Mouse (Mus musculus) CD4-positive helper T cell, adult 2 months (primary cell): Measurements from ENCODE around the gene Spata21.
A peak's percentile ranks its signal among the peaks of the same experiment; 100 is the strongest.

Experiments
- DNase-seq: peaks from one replicate; pipeline ENCODE4 v3.0.0-alpha.2; 2012; ENCODE audit warnings: low read depth, missing footprints, low spot score

Spata21 gene

GRCm38 (mm10) chr4:141076761-141077506, 11.2 kb upstream of the Spata21 start:
- DNase-seq, result peak; percentile 18

- peak; percentile 95 for DNase-seq
These were observed 10.2 kb upstream of the Spata21 start, which contains the start of gene Necap2 for GRCm38 (mm10) chr4:141077681-141078509. TSS of gene Necap2 (minus strand) at chr4:141078357.

DNA sequence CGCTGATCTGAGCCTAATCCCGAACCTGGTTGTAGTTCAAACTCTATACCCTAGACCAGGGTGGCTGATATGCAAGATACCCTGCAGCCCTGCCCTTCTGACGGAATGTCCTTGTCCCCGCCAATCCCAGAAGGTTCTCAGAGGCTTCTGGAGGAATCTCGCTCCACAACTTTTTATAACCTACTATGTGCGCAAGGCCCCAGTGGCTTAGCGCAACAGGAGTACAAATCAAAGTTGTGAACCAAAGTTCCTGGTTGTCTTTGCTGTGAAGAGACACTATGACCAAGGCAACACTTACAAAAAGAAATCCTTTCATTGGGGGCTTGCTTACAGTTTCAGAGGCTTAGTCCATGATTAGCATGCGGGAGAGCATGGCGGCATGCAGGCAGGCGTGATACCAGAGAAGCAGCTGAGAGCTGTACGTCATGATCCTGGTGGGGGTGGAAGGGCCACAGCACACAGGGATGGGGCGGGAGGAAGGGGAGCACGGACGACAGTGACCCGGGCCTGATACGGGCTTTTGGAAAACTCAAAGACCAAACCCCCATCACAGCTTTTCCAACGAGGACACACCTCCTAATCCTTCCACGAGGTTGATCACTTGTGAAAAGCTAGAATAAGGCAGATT, 9.5 kb upstream of the Spata21 start:
- peak; percentile 15 for DNase-seq

GRCm38 (mm10) chr4:141086862-141087261, 1.3 kb upstream of the Spata21 start:
- DNase-seq, result no peak

GRCm38 (mm10) chr4:141088714-141089113, 581 bp downstream of the Spata21 start:
- DNase-seq, result no peak

- no peak for DNase-seq
These were observed 6.9 kb downstream of the Spata21 start for GRCm38 (mm10) chr4:141095016-141095415.

DNA sequence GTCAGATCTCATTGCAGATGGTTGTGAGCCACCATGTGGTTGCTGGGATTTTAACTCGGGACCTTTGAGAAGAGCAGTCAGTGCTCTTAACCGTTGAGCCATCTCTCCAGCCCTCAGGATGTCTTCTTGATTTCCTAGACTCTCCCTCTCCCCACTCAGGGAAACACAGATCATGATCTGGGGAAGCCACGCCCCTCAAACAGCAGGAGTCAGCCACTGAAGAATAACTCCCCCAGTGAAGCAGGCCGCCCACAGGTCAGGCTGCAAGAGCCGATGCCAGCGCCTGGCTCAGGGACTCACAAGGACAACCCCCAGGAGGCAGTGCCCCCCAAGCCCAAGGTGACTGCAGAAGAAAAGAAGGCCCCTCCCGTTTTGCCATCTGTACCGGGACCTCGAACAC, 8.6 kb downstream of the Spata21 start:
- no peak for DNase-seq

GRCm38 (mm10) chr4:141098935-141099334, 10.8 kb downstream of the Spata21 start:
- peak; percentile 22 for DNase-seq

GRCm38 (mm10) chr4:141099956-141100355, 11.8 kb downstream of the Spata21 start:
- DNase-seq, result no peak

- DNase-seq, result no peak
These were observed 13.2 kb downstream of the Spata21 start for GRCm38 (mm10) chr4:141101291-141101690.

DNA sequence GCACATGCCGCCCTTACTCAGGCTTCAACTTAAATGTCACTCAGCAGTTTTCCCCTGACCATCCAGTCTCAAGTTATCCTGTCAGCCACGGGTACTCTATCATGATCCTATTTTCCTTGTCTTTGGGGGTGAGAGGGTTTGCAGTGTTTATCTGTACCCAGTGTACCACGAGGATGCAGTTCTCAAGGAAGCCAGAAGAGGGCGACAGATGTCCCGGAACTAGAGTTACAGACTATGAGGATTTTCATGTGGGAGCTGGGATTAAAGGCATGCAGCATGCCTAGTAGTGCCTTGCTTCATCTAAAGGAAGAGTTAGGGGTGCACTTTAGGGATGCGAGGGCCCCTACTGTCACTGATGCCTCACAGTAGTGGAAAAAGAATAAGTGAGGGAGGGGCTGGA, 13.7 kb downstream of the Spata21 start:
- no peak for DNase-seq

- DNase-seq, result no peak
These were observed 18.5 kb downstream of the Spata21 start for GRCm38 (mm10) chr4:141106526-141107183.

DNA sequence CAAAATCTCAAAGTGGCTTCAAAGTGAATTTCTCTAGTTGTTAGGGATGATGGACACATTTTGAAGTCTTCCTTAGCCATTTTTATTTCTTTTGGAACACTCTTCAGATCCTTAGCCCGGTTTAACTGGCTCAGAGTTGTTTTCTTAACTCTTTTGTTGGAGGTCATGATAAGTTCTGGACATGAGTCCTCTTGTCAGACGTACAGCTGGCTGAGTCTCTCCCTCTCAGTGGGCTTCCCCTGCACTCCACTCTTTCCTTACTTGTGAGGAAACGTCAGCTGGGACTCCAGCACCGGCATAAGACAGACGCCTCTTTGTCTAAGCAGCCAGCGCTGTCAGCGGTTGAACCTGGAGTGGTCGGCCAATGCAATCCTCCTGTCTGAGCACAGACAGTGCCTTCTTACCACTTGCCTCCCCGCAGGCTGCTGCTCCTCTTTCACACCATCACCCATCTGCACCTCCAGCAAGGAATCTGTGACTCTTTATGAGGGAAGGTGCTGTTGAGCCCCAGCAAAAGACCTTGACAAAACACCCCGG, 20.1 kb downstream of the Spata21 start:
- DNase-seq, result no peak

DNA sequence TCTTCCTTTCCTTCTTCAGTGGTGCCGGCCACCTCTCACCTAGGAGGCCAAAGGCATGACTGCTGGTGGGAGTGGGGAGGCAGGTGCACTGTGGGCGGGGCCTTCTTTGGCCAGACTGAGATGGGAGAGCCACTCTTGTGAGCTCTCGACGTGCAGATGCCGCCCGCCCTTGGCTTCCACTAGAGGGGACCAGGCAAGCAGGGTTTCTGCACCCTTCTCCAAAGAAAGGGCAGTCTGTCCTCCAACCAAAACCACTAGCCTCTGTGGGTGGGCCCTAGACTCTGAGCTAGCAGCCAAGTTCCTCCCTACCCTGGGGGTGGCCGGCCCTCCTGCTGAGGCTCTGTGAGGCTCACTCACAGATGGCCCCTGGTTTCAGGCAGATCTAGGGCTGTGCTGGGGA, 25.7 kb downstream of the Spata21 start:
- DNase-seq, result no peak

GRCm38 (mm10) chr4:141114521-141114981, 26.4 kb downstream of the Spata21 start:
- DNase-seq, result no peak

DNA sequence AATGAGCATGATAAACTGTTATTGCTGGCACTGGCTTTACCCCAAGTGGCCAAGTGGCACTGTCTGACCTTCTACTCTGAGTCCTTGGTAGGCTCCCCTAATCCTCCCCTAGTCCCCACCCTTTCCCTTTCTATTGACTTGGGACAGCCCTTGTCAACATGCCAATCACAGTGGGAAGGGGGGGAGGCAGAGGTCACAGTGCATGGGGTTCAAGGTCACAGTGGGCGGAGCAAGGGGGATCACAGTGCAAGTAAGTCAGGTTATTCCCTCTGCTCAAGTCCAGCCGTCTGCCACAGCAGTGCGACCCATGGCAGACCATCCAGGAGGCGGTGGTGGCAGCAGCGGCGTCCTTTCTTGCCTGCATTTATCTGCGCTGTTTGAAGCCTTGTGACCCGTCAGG, 27.3 kb downstream of the Spata21 start:
- no peak for DNase-seq

DNA sequence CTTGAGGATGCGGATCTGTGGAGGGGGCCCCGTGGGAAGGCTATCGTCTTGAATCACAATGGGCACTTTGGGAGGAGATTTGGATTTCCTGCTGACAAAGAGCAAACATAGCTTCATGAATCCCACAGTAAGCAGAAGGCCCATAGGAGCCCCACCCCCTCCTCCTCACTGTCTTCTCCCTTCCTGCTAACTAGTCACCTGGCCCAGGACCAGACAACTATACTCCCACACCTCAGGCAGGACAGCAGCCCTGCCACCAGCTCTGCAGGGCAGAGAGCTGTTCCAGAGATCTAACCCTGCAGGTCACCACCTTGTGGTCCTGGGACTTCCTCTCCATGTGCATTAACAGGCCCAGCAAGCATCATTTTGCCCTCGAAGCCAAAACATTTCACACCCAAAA, 30.6 kb downstream of the Spata21 start:
- DNase-seq, result no peak

DNA sequence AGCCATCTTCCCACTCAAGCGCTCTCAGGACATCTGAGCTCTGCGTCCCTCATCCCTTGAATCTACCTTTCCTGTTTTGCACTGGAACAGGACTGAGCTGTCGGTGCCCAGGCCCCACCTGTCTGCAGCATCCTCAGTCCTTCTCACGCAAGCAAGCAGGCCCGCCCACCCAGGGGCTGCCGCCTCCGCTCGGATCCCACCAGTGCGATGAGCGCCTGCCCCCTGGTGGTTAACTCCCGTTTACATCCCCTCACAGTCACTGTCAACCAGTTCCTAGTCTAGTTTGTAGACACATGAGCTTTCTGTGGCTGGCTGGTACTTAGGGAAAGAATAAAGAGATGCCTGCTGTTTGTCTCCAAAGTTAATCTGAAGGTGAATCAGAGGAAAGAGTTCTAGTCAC, 32.6 kb downstream of the Spata21 start:
- peak; percentile 37 for DNase-seq

- no peak for DNase-seq
These were observed 34.5 kb downstream of the Spata21 start for GRCm38 (mm10) chr4:141122663-141123062.

- DNase-seq, result no peak
These were observed 34.9 kb downstream of the Spata21 start for GRCm38 (mm10) chr4:141123065-141123464.

DNA sequence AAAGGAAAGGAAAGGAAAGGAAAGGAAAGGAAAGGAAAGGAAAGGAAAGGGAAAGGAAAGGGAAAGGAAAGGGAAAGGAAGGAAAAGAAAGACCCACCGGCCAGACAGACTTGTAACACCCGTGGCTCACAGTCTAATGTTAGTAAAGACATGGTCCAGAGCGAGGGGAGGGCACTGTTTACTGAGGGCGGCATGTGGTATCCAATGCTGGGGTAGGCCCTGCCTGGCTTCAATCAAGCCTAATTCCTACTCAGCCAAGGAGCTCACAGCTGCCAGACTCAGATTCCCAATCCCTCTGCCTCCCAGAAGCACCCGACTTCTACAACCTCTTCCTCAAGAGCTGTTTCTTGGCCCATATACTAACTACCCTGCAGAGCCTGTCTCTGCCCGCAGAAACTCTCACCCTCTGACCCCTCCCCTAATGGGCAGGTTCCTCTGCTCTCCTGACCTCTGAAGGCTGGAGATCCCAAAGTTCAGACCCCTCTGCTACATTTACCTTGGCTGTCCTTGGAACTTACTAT, 41.1 kb downstream of the Spata21 start:
- no peak for DNase-seq
